In genomic region chr3:83987533-83988112, GRCm38 (mm10) we compare ENCODE assay signal across 23 mouse cellular contexts. TPM values are rescaled to one million over a fixed set of nuclear protein-coding genes. Genes with fewer than 3 reads are reported as not detected.
DNase-seq lines count a peak whose midpoint lies in the region; ATAC-seq lines count a peak whose summit lies in the region.
"Had no signal": no experiment of that assay in that cellular context is flagged by ENCODE, and none has a peak within 500 bp of the region (broad histone marks: within the 10 kb centered on the region; RNA-seq: fewer than 3 reads in every experiment).

No protein-coding gene starts in this region.

- peaks cover 31% of the 10 kb centered on the region for H3K4me1 ChIP-seq in intestine, embryonic 14.5 days (replicated peaks; ENCODE audit: control insufficient read depth, insufficient read depth, low read length)
- peaks cover 29% of the 10 kb centered on the region for H3K4me1 ChIP-seq in intestine, embryonic 16.5 days (ENCODE audit: control insufficient read depth, insufficient read depth, low read length)

- no peaks in the 10 kb centered on the region for H3K9me3 ChIP-seq in intestine, embryonic 14.5 days (ENCODE audit: control insufficient read depth, low read length)
- no peaks in the 10 kb centered on the region for H3K9me3 ChIP-seq in intestine, embryonic 16.5 days (ENCODE audit: control insufficient read depth, low read length)
- H3K9me3 ChIP-seq: heart, embryonic 12.5 days; liver, embryonic 13.5 days; lung, embryonic 15.5 days; midbrain, embryonic 12.5 days; neural tube, embryonic 13.5 days had no signal

- no peaks in the 10 kb centered on the region for H3K36me3 ChIP-seq in intestine, embryonic 14.5 days (ENCODE audit: control insufficient read depth, insufficient read depth, low read length)
- H3K36me3 ChIP-seq in intestine, embryonic 16.5 days (ENCODE audit: control insufficient read depth, insufficient read depth, low read length), result no peaks in the 10 kb centered on the region
- no peaks in the 10 kb centered on the region; the same call in 1 of the 2 replicates for H3K36me3 ChIP-seq in splenic B cell, adult 2 months (ENCODE audit: control insufficient read depth, insufficient read depth, low read length, poor library complexity, severe bottlenecking)
- H3K36me3 ChIP-seq: heart, embryonic 12.5 days; liver, embryonic 13.5 days; lung, embryonic 15.5 days; neural tube, embryonic 13.5 days had no signal

- H3K27me3 ChIP-seq in intestine, embryonic 14.5 days (replicated peaks; ENCODE audit: control insufficient read depth, insufficient read depth, low read length), result no peaks in the 10 kb centered on the region
- H3K27me3 ChIP-seq in intestine, embryonic 16.5 days (replicated peaks; ENCODE audit: control insufficient read depth, insufficient read depth, low read length), result no peaks in the 10 kb centered on the region
- no peaks in the 10 kb centered on the region for H3K27me3 ChIP-seq in splenic B cell, adult 2 months (ENCODE audit: control insufficient read depth, insufficient read depth, low read length, poor library complexity, severe bottlenecking)
- H3K27me3 ChIP-seq: heart, embryonic 12.5 days; liver, embryonic 13.5 days; lung, embryonic 15.5 days; neural tube, embryonic 13.5 days had no signal

- H3K4me3 ChIP-seq in intestine, embryonic 14.5 days (ENCODE audit: low read depth, low read length), result no peak overlapping the region
- H3K4me3 ChIP-seq in intestine, embryonic 16.5 days (ENCODE audit: low read length), result no peak overlapping the region
- H3K4me3 ChIP-seq: gastrocnemius, adult 2 months; heart, embryonic 12.5 days; liver, embryonic 13.5 days; lung, embryonic 15.5 days; midbrain, embryonic 12.5 days; neural tube, embryonic 13.5 days had no signal

- no peak overlapping the region for H3K9ac ChIP-seq in intestine, embryonic 14.5 days (ENCODE audit: low read length)
- no peak overlapping the region for H3K9ac ChIP-seq in intestine, embryonic 16.5 days (ENCODE audit: low read depth, low read length)
- H3K9ac ChIP-seq: heart, embryonic 12.5 days; hindbrain, embryonic 14.5 days; liver, embryonic 13.5 days; lung, embryonic 15.5 days; midbrain, embryonic 12.5 days; neural tube, embryonic 13.5 days had no signal

- intact Hi-C loops in heart, postnatal 10 days (cut with DNase I), result no loop called here

- 68% methylated on average over 8 of the region's 8 CpGs for WGBS in intestine, embryonic 14.5 days
- 86% methylated on average over 8 of the region's 8 CpGs for WGBS in intestine, embryonic 16.5 days

- no peak for DNase-seq in intestine, embryonic 14.5 days (ENCODE audit: low spot score)
- peak; percentile 29 for DNase-seq in splenic B cell, adult 2 months (ENCODE audit: low read depth, low spot score)
- no peak for DNase-seq in layer of hippocampus, adult 9-10 months (ENCODE audit: low spot score)
- DNase-seq in adipocyte (ENCODE audit: low spot score), result no peak
- DNase-seq in heart, postnatal 10 days, result no peak
- DNase-seq: cerebellum, adult 11-12 months; cerebellum, postnatal 14 days; gastrocnemius, adult 2 months; heart, adult 11 months; heart, postnatal 36 days; kidney, adult 11 months; liver, embryonic 13.5 days; thymus, adult 2 months had no signal

- H3K27ac ChIP-seq in intestine, embryonic 14.5 days (ENCODE audit: low read depth), result no peak overlapping the region
- no peak overlapping the region for H3K27ac ChIP-seq in intestine, embryonic 16.5 days (ENCODE audit: low read length)
- H3K27ac ChIP-seq: gastrocnemius, adult 2 months; hindbrain, embryonic 14.5 days; kidney, postnatal 0 days; liver, embryonic 13.5 days; lung, embryonic 15.5 days; macrophage; midbrain, embryonic 12.5 days; neural tube, embryonic 13.5 days had no signal

- ATAC-seq in intestine, embryonic 14.5 days (replicated peaks; ENCODE audit: low FRiP score, low TSS enrichment, low read depth), result no peak
- ATAC-seq in intestine, embryonic 16.5 days, result no peak
- peak; percentile 68 for ATAC-seq in activated CD4-positive, CD25-positive, alpha-beta regulatory T cell, adult 4 months
- ATAC-seq in inflammation-experienced regulatory T-cells, adult 6 months, result peak; percentile 81

- peak overlapping the region; percentile 11; the same call in 1 of the 2 replicates for H3K4me2 ChIP-seq in intestine, embryonic 14.5 days (ENCODE audit: low read length)
- H3K4me2 ChIP-seq in intestine, embryonic 16.5 days (ENCODE audit: low read depth, low read length), result no peak overlapping the region
- H3K4me2 ChIP-seq: heart, embryonic 12.5 days; hindbrain, embryonic 14.5 days; liver, embryonic 13.5 days; lung, embryonic 15.5 days; midbrain, embryonic 12.5 days; neural tube, embryonic 13.5 days had no signal

RNA-seq across cellular contexts. Expression of gene Tmem131l, which starts 52.4 kb away (rescaled TPM):
- 49.9 and 52.8 TPM in 2 replicates for polyA plus RNA-seq in intestine, embryonic 14.5 days (2014; fragmentation: Nextera tagmentation; extraction: Ambion mirVana)
- 18.2 and 19.8 TPM in 2 replicates for polyA plus RNA-seq in intestine, embryonic 16.5 days (2015; fragmentation: Nextera tagmentation; extraction: Ambion mirVana)
- polyA plus RNA-seq in activated CD4-positive, CD25-positive, alpha-beta regulatory T cell, adult 4 months (2017; shearing (Covaris generic)), result 10 to 100 TPM; 28.5 to 36.1 TPM
- 10 to 100 TPM; 34.7 to 39.7 (median 36.1) TPM for polyA plus RNA-seq in inflammation-experienced regulatory T-cells, adult 6 months (2017; shearing (Covaris generic))
- 10 to 100 TPM; 31.4 to 32.6 TPM for total RNA-seq in heart, postnatal 10 days (2021)

Comparison
In these comparisons a context has a peak if more than half of its experiments do, and no peak if none do; other contexts are left out.
1. ATAC-seq: peak in activated CD4-positive, CD25-positive, alpha-beta regulatory T cell, adult 4 months (single experiment) and inflammation-experienced regulatory T-cells, adult 6 months (single experiment); none in intestine, embryonic 14.5 days (single experiment) and intestine, embryonic 16.5 days (single experiment).